Mouse (Mus musculus) frontal cortex, postnatal 36 days (tissue): ENCODE results near the gene Bcl2a1b.
"Not testable (repeated sequence)": the region's sequence is repeated elsewhere in the genome, so short reads cannot be mapped to it uniquely, and the experiment has no call there.

Source experiments
- DNase-seq, 2 experiments: peaks; one replicate each; pipeline ENCODE4 v3.0.0; 2022; ENCODE audit warnings: low spot score in 2 of 2

Bcl2a1b gene

DNA sequence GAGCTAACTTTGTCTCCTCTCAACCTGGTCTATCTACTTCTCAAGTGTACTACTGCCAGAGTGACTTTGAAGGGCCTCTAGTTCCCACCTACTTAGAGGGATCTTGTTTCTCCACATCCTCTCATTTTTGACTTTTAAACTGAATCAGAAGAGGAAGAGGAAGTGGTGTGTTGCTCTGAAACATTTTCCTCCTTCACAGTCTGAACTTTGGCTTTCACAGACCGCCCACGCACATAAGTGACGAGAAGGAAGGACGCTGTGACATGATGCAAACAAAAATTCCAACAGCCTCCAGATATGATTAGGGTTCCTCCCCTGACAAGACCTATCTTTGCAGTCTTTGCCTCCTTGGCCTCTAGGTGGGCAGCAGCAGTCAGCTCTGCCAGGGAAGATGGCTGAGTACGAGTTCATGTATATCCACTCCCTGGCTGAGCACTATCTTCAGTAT, at the start of gene Bcl2a1b, which contains the start of gene Gm29094:
TSS of gene Bcl2a1b (plus strand) at position 241 of the 448 bp plus-strand sequence.
TSS of gene Gm29094 (plus strand) at position 411 of the 448 bp plus-strand sequence.
- DNase-seq, result not testable (repeated sequence)

DNA sequence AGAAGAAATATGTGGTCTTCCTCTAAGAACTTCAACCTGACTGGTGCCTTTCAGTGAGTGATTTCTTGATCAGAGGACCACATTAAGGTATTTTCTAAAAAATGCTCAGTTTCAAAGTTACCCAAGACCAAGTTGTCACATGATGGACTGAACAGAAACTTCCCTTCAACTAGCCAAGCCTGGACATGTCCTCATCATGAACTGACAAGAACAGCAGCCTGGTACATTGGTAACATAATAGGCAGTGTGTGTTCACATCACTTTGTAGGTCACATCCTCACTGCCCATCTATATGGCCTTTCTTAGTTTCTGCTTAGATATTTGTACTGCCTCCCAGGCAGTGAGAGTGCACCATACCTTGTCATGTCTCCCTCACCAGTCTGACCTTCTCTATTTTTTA, 26.5 kb upstream of the Bcl2a1b start:
- DNase-seq, result not testable (repeated sequence)

DNA sequence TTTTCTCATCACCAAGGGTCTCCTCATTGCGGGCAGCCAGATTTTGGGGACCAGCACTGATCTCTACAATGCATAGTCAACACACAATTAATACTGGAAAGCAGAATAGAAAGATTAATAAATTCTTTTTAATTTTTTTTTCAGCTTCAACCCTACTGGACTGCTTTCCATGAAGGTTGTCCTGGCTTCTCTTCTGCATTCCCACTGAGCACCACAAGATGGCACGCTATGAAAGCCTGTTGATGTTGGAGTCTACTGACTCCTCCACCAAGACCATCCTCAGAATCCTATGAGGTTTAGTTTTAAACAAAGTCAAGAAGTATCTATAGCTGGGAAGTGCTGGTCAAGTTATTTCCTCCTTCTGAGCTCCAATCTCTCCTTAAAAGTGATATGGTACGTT, 20.2 kb upstream of the Bcl2a1b start:
- DNase-seq, result peak; percentile 65 to 86

DNA sequence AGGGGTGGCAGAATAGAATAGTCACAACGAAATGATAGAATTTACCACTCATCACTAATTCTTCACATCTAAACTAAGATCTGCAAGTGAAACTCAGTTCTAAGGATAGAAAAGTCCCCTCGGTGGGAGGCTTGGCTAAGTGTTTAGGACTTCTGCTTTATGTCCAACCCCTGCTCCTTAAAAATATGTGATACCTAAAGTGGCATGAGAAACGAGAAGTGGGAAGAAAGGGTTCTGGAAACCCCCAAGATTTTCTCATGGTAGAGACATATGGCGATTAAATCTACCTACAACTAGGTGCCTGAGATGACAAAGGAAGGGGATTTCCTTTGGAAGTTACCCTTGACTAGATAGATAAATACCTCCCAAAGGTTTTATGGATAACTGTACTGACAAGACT, 19.5 kb upstream of the Bcl2a1b start:
- DNase-seq, result not testable (repeated sequence)

DNA sequence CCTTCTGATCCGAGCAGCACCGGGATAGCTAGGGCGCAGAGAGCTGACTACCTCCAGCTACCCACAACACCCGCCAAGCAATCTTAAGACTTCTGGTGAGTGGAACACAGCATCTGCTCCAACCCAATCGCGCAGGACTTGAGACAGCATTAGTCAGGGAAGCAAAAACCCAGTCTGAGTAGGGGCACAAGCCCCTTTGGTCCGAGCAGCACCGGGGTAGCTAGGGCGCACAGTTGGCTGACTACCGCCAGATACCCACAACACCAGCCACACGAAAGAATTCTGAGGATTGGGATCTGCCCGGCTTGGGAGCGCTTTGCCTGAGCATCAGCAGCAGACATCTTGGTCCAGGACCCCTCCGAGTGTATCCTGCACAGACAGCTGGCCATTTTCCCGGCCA, 12.0 kb upstream of the Bcl2a1b start:
- DNase-seq, result not testable (repeated sequence)

DNA sequence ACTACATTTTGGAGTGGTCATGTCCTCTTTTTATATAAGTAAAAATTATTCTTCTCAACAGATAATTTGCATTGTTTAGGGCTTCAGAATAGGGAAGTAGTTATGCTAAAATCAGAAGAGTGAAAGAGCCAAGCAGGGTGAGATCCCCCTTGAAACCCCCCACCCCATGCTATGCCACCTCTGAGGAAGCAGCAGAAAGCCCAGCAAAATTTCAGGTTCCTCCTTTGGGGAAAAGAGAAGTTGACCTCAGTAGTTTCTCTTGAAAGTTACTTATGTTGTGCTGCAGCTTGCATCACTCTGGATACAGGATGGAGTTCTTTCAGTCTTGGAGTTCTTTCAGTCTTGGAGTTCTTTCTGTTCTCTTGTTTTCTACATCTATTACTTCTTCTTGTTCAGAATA, 3.5 kb upstream of the Bcl2a1b start:
- not testable (repeated sequence) for DNase-seq

DNA sequence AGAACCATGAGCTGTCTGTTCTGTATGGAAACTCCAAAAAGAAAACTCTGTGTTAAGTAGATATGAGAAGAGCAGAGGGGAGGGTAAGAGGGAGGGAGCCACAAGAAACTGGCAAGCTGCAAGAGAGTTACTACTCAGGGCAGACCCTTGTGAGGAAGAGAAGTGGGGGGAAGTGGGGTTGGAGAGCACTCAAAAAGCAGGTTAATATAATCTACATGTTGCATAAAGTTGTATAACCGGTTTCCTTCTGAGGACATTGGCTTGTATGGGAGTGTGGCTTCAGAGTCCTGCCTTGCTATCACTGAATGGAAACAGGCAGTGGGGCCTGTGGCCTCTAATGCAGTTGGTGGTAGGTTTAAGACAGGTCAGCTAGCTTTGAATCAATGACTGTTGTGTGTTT, 1.5 kb upstream of the Bcl2a1b start:
- not testable (repeated sequence) for DNase-seq

DNA sequence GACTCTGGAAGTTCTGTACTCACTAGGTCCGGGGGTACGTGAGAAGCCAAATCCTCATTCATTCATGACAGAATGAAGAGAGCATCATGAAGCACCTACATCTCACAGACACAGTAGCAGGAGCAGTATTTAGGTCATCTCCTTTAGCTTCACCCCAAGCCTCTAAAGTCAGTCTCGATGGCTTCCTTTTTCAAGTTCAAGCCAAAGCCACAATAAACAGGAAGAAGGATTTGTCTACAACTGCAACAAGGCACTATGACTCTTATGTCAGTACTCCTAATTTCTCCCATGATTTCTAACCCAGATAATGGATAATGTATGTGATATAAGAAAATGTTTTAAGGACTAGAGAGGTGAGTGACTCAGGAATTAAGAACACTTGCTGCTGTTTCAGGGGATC, 660 bp upstream of the Bcl2a1b start:
- DNase-seq, result not testable (repeated sequence)

DNA sequence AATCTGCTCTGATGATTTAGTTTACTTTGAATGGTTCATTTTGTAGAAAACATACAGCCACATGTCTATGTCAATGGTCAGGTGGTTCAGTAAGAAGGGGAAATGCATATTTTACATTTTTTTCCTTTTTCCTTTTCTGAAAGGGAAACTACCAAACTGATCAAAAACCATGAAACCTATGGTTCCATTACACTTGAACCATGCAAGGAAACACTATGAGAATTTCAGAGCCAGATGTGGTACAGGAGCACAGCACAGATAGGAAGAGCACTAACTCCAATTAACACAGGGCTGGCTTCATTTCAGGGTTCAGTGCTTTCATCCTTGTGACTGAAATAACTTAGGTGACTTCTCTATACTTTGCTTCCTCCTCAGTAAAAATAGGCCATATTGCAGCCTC, 3.2 kb downstream of the Bcl2a1b start:
- DNase-seq, result not testable (repeated sequence)

DNA sequence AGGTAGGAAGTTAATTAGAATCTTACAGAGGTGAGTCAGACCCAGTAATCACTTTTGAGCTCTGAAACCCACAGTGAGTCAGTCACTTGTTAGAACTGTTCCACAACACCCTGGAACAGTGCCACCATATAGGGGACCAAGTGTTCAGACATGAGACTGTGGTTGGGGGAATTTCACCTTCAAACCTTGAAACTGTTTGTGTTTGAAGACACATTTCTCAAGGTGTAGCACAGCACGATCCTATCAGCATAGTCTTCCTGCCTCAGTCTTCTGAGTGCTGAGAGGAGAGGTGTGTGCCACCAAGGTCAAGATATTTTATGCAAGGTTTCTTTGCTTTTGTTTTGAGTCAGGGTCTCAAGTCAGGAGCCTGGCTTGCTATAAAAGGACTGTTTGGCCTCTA, 9.9 kb downstream of the Bcl2a1b start:
- not testable (repeated sequence) for DNase-seq

DNA sequence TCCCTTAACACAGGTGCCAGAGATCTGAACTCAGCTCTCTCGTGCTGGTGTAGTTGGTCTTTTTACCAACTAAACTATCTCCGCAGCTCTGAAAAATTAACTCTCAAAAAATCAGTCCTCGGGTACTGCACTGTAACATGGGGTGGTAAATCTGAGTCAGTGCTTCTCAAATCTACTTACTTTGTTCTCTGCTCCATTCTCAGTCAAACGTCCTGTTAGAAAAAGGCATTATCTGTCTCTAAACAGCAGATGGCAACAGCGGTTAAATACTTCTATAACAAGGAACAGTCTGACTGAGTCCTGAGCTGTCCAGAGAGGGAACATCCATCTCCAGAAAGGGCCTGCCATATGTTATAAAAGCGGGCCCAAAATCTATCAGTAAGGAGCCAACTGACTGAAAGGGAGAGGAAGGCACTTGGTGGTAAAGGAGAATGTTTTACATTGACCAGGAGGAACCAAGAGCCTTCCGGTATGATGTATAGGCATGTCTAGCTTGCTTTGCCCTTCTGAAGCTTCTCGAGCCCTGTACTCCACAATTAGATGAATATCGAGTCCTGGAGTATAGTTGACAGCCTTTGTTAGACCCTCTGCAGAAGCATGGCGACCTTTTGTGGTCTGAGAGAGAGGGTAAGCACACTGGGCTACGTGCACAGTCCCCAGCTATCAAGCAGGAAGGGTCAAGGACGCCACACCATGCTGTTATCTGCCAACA, 11.5 kb downstream of the Bcl2a1b start, which contains the start of gene Mthfs:
TSS of gene Mthfs (plus strand) at position 324 of the 712 bp plus-strand sequence.
- DNase-seq, result peak; percentile 27 to 37

DNA sequence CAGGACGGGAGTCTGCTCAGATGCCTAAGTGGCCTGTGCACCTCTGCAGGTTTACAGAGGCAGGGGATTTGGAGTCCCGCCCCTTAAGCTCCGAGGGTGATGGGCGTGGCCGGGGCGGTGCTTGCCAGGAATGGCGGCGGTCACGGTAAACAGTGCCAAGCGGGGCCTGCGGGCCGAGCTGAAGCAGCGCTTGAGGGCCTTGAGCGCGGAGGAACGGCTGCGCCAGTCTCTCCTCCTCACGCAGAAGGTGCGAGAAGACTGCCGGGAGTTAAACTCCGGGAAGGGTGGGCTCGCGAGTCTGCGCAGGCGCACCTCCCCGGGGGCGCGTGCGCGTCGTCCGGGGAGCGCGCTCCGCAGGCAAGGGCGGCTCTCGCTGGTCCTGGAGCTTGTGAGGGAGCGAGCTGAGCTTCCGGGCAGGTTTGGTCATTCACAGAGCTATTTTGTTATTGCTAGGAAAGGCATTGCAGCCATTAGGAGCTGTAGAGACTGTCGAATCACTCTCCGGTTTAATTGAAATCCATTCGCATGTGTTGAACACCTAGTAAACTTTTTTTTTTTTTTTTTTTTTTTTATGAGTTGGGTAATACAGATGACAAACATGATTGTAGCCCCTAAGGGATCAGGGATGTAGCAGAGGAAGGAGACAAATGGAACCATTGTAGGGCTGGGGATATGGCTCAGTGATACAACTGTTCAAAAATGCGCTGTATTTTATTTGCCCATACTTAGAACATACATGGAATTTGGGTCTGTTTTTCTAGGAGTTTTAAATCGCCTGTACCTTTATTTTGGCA, 12.3 kb downstream of the Bcl2a1b start:
- peak; percentile 97 to 98 for DNase-seq

DNA sequence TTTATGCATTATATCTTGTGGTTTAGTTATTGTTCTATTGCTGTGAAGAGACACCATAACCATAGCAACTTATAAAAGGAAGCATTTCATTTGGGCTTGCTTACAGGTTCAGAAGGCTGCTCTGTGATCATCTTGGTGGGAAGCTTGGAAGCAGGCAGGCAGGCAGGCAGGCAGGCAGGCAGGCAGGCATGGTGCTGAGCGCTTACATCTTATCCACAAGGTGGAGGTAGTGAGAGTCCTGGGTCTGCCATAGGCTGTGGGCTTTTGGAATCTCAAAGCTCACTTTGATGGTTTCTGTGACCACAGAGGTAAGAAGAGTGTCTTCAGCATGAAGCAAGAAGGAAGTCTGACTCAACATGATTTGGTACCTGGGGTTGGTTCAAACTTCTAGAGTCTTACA, 13.4 kb downstream of the Bcl2a1b start:
- DNase-seq, result peak in 1 of 2 experiments; percentile 33

DNA sequence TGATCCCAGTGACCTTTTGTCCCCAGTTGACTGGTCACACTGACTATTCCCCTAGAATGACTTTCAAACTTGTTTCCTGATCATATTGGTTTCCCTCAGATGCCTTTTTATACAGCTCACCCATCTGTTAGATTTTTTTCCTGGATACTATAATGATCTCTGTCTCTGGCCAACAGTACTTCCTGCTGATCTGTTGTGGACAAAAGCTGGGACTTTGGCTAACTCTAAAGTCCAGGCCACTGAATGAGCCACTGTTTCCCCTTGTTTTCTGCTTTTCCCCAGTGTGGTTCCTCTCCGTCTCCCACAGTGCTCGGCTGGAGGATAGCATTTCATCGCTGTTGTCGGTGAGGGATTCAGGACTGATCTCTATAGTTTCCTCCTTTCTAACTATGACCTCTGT, 19.2 kb downstream of the Bcl2a1b start:
- DNase-seq, result not testable (repeated sequence)

DNA sequence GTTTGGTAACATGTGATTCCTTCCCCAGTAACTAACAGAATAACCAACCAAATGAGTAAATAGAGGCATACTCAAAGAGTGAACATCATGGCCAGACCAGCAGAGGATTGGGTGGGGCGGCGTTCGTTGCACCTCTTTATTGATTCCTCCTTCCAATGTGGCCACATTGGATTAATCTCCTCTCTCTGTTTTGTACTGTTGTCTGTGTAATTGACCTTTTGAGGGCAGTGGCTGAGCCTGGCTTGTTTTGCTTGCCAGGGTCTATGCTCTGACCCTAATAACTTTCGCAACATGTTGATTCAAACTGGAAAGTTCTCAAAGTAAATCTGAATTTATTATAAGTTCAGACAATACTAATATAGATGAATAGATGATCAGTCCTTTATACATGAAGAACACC, 20.7 kb downstream of the Bcl2a1b start:
- not testable (repeated sequence) for DNase-seq

DNA sequence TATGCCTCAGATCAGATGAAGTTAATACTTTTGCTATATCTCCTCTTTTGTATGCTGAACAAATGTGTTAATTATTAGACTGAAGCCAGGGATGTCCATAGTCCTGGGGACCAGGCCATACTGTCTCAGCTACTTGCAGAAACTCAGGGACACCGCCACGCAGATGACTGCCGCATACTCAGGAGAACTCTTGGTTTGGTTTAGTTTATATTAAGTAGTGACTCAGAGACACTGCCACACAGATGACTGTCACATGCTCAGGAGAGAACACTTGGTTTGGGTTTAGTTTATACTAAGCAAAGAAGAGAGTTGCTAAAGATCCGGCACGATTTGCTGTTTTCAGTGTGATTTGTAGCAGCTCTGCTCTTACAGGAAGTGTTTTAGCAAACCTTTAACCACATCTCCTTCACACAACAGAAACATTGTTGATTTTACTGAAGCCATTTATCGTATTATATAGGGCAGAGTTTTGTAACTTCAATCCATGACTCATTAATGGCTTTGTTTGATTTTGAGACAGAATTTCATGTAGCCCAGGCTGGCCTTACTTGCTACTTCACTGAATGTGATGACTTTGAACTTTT, 21.8 kb downstream of the Bcl2a1b start:
- not testable (repeated sequence) for DNase-seq

DNA sequence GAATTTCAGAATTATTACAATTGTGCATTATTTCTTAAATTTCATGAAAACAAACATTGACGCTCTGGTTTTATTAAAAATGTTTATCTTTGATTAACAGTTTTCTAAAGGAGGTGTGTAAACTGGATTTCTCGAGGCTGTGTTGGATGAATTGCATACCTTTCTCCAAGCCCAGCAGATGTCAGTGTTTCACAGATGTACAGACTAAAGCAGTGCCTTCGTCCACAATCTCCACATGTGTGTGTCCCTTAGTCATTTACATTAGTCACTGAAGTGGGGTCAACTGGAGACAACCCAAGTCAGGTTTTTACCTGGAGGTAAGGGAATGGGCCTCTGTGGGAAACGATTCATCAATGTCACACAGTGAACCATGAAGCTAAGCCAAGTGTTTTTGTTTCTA, 27.1 kb downstream of the Bcl2a1b start:
- peak; percentile 23 to 45 for DNase-seq

DNA sequence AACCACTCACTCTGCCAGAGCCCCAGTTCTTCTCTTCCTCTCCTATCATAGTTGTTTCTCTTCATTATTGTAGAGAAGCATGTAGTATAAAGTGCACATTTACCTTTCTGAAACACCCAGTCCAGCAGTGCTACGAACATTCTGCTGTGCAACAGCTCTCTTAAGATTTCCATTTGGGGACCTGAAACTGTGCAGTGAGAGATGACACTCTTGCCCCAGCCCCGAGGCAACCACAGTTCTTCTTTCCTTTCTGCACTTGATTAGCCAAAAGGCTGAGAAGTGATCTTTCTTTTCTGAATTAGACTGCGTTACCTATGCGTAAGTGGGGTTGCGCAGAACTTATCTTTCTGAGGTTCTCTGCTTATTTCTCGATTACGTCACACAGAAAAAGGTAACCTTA, 29.1 kb downstream of the Bcl2a1b start:
- DNase-seq, result no peak

DNA sequence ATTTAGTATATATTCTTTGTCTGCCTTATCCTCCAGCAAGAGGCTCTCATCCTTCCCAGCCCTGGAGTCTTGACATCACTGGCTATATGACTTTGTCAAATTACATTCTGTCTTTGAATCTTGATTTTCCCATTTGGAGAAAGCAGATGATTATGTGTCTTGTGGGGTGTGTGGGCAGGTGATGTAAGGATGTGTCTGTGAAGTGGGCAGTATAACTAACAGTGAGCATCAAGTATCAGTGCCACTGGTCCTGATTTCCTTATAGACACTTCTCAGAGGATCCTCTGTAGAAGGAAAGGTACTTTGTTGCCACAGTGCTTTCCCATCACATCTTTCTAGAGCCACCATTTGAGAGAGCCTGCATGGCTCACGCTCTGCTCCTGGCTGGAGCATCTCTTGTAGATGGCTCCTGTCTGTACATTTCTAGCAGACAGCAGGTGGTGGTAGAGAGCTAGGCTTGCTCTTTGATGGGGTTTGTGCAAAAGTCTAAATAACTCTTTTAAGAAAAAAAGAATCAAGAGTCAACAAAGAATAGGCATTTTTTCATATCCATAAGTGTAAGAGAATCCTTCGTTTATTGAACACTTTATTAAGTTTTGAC, 32.0 kb downstream of the Bcl2a1b start:
- DNase-seq, result peak; percentile 53 to 80

DNA sequence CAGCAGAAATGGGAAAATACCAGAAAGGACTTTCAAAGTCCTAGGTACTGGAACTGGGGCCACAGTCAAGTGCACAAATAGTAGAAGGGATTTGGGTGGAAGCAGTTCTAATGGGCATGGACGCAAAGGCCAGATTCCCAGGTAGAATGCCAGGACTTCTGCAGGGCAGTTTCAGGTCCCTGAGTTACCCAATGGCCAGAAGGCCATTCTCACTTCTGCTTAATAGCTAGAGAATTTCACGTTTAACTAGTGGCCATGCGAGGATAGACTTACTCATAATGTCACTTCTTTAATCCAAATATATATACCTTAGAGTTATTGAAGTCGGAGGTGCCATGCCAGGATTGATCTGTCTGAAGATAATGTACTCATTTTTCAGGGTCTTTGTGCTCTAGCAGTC, 38.1 kb downstream of the Bcl2a1b start:
- not testable (repeated sequence) for DNase-seq

DNA sequence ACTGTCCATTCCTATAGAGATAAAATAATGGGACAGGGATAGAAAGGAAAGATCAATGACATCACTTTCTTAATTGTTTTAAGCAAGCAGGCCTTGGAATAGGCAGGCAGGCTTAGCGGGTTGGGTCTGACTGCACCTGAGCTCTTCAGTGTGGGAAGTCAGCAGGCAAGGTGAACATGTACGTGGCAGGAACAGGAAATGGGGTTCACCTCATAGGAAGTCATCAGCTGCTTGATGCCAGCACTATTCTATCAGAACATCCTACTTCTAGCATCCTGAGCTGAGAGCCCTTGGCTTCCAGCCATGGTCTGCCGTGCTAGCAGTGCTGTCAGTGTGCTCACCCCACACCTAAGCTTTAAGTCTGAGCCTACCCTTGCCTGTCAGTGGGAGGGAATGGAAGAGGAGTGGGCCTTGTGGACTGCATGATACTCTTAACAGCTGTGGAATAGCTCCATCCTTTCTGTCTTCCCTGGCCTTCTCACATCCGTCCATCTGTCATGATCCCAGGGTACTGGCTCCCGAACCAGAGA, 40.0 kb downstream of the Bcl2a1b start:
- not testable (repeated sequence) for DNase-seq
